Mouse (Mus musculus): ENCODE data around the gene Gm39566. TPM values are rescaled to one million over a fixed set of nuclear protein-coding genes. Genes with fewer than 3 reads are reported as not detected.
A peak's percentile ranks its signal among the peaks of the same experiment; 100 is the strongest.

Gm39566 gene
- total RNA-seq, 2 experiments from 2014 or later, result not detected

DNA sequence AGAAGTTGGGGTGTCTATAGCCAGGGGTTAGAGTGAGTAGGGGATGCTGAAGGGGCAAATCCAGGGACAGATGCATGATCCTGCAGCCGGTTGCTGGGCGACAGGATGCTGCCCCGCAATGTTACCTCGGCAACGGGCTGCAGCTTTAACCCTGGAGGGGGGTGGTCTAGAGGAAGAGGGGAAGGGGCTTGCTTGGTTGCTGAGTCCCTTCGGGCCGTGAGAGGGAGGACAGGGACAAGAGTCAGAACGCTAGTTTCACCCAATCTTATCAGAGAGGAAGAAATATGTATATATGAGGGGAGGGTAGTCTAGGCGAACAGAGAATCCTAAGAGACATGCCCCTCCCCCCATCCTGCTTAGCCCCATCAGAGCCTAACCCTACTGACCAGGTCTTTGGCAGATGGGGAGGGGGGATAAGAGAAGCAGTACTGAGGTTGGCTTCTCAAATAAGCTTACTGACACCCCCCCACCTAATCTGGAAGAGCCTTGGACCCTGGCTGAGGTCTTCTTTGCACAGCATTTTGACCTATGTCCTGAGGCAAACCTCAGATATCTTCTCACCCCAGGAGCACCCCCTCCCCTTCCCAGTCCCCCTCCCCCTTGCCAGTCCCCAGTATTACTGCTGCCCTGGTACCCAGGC is 20.3 kb upstream of the Gm39566 start:
- no peak for DNase-seq (ENCODE audit: extremely low spot score in 1 of 2, low spot score in 1 of 2)

GRCm38 (mm10) chr11:69834001-69834549 is 19.0 kb upstream of the Gm39566 start:
- DNase-seq (ENCODE audit: extremely low spot score in 1 of 2, low spot score in 1 of 2), result no peak

DNA sequence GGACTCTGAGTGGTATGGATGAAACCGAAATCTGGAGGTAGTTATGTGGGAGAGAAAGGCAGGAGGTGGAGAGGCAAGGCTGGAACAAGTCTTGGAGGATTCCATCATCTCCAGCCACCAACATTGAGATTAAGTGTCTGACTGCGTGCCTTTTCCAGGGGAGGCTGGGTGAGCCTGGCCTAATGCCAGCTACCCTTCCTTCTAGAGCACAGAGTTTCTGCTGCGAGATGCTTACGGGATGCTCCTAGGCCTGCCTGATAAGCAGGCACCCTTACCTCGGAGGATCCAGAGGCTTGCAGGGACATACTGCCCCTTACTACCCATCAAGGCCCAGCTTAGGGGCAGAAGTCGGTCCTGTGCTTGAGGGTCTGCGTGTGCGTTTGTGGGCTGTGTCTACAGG is 18.5 kb upstream of the Gm39566 start:
- no peak for DNase-seq (ENCODE audit: extremely low spot score in 1 of 2, low spot score in 1 of 2)

GRCm38 (mm10) chr11:69828832-69829231 is 13.7 kb upstream of the Gm39566 start:
- DNase-seq (ENCODE audit: extremely low spot score in 1 of 2, low spot score in 1 of 2), result no peak

DNA sequence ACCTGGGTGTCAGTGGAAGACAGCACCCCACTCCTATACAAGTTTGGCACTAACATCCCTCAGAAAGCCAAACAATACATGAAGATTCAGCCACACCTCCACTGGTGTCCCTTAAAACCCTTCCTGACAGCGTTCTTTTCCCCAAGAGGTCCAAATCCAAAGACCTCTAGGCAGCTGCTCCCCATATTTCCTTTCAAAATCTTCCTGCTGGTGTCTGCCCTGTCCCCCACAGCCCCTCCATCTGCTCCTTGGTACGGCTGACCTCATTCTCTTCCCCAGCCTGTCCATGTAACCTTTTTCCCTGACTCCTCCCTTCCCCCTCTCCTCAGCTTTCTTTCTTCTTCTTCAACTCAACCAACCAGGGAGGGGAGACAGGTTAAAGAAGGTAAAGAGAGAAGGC is 8.4 kb upstream of the Gm39566 start:
- DNase-seq (ENCODE audit: extremely low spot score in 1 of 2, low spot score in 1 of 2), result no peak

- DNase-seq (ENCODE audit: extremely low spot score in 1 of 2, low spot score in 1 of 2), result no peak
Observed at GRCm38 (mm10) chr11:69822080-69822479, 7.0 kb upstream of the Gm39566 start, which contains the start of gene Spem1. Gene Spem1, minus strand, starts transcription at chr11:69822180.

DNA sequence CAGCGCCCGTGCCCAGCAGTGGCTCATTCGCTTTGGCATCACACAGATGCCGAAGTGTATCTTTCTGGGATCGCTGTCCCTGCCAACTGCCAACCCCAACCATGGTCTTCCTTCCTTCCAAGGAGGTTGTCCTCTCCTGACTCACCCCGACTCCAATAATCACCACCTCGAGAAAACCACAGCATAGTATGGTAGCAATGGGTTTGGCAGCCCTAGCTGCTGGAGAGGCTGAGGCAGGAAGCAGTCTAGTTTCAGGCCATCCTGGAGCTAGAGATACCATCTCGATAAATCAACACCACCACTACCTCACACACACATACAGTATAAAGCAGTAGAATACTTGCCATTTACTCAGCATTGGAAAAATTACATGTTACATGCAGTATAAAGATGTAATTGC is 3.8 kb upstream of the Gm39566 start:
- no peak for DNase-seq (ENCODE audit: extremely low spot score in 1 of 2, low spot score in 1 of 2)

DNA sequence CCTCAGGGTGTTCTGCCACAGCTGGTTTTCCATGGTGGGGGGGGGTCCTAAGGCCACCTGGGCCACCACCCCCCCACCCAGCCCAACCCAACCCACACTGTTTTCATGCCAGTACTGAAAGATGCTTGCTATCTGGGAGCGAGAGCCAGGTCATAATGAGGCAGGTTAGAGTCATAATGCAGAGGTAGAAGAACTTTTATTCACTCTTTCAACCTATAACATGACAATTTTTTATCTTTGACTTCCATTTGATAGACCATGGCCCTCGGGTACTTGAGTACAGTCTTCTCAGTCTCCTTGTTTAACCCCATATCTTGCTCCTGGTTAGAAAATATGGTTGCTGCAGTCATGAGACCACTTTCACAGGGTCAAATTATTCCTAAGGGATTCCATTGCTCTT is 3.3 kb upstream of the Gm39566 start, which contains the start of gene Spem2:
Gene Spem2, minus strand, starts transcription at position 101 of the 400 bp plus-strand sequence.
- no peak for DNase-seq (ENCODE audit: extremely low spot score in 1 of 2, low spot score in 1 of 2)

DNA sequence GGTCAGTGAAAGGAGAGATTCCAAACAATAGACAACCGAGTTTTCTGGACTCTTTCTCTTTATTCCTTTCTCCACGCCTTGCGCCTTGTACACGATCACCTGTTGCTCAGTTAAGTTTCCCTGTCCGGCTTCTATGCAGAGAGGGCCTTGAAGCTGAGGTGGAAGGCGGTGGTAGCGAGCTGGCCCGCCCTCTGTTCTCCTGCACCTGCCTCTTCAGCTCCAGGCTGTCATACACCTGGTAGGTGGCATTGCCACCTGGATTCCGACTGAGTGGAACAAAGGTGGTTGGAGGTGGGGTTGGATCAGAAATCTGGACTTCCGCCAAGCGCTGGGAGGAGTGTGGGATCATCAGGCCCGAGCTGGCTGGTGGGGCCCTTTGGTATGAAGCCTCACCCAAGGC is 1.4 kb upstream of the Gm39566 start:
- no peak for DNase-seq (ENCODE audit: extremely low spot score in 1 of 2, low spot score in 1 of 2)

- no peak for DNase-seq (ENCODE audit: extremely low spot score in 1 of 2, low spot score in 1 of 2)
Observed at GRCm38 (mm10) chr11:69810280-69810679, 4.8 kb downstream of the Gm39566 start.

DNA sequence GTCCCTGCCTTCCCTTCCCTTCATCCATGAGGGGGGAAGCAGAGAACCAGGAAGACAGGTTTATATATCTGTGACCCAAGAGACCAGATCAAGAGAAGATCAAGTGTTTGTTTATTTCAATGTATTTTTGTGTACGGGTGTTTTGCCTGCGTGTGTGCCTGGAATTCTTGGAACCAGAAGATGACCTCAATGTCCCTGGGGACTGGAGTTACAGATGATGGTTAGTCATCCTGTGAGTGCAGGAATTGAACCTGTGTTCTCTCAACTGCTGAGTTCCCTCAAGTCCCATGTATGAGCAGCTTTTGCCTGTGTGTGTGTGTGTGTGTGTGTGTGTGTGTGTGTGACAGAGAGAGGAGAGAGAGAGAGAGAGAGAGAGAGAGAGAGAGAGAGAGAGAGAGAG is 7.5 kb downstream of the Gm39566 start:
- DNase-seq (ENCODE audit: extremely low spot score in 1 of 2, low spot score in 1 of 2), result no peak

DNA sequence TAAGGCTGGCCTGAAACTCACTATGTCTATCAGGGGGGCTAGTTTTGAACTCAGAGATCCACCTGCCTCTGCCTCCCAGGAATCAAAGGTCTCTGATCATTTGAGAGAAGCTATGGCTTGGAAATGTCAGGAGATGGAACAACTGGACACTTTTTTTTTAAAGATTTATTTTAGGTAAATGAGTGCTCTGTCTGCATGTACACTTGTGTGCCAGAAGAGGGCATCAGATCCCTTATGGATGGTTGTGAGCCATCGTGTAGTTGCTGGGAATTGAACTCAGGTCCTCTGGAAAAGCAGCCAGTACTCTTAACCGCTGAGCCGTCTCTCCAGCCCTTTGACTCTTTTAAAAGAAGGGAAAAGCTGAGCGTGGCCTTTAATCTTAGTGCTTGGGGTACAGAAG is 8.7 kb downstream of the Gm39566 start:
- DNase-seq (ENCODE audit: extremely low spot score in 1 of 2, low spot score in 1 of 2), result no peak

DNA sequence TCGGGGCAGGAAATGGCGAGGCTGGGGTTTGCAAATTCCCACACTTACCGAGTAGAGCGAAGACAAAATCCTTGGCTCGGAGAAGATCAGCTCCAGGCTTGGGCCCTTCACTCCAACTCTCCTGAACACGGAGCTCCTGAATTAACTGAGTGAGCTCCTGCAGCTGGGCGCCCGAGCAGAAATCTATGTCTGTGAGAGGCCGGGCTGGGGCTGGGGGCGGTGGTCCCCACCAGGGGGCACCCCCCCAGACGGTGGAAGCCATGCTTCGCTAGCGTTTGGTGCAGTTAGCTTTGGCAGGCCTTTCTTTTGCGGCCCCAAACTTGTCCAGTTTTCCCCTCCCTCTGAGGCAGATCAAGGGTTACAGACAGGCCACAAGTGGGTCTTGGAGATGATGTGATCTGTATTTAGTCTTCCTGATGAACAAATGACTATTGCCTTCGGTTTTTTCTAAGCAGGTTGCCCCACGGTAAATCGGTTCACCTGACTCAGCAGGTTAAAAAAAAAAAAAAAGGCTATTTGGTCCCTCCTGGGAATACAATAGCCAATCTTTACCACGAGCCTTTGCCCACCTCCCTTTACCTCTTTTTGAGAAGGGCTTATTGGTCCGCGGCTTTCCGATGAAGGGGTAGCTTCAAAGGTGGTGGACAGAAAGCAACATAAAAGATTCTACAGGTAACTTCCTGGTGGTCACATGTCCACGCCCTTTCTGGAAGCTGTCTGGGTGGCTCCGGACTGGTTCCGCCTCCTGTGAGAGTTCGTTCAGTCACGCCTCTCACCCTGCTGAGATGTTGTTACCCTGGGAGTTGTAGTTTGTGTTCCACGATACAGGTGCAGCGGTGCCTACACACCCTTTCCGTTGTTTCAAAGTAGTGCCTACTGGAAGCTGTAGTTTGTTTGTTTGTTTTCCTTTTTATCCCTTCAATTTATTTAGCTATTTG is 9.9 kb downstream of the Gm39566 start, which contains the start of gene Tmem102:
Gene Tmem102, minus strand, starts transcription at position 653 of the 938 bp plus-strand sequence.
- DNase-seq (ENCODE audit: extremely low spot score in 1 of 2, low spot score in 1 of 2), result no peak

DNA sequence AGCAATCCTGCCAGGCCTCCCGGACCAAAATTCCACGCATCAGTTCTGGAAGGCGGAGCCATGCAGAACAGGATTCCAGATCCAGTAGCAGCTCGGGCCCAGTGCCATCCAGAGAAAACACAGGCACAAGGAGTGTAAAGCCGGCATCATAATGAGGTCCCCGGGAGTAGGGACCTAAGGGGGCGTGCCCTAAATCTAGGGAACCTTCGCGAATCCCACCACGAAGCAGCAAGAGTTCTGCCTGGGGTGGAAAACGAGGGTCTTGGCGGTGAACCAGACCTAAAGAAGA is 10.5 kb downstream of the Gm39566 start:
- no peak for DNase-seq (ENCODE audit: extremely low spot score in 1 of 2, low spot score in 1 of 2)

DNA sequence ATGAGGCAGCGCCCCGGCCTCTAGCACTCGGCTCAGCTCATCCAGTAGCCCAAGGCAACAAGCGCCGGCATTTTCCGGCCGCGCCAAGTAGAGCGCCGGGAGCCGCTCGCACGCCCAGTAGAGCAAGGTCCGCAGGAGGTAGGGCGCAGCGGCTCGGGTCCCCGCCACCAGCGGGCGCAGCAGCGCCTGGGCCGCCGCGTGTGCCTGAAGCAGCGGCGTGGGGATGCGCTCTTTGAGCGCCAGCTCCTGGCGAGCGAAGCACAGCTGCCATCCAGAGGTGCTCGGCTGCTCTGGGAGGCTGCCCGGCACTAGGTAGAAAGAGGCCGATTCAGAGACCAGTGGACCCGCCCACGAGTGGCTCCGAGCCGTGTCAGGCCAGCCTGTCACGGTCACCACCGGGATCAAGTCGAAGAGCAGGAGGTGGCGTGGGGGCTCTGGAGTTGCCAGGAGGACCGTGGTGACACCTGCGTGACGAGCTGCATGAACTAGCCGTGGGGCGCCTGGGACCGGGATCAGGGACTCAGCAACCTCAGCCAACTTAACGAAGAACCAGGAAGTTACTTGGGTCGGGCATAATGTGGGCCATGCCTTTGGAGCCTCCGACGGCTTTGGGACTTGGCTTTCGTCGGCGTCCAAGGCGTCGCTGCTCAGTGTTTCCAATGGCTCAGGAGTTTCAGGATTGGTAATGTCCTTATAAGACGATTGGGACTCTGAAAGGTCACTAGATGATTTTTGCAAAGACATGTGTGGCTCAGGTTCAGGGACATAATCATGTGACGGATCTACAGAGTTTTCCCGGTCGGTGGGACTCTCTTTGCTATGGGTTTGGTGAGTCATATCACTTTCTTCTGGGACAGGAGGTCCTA is 11.1 kb downstream of the Gm39566 start:
- peak; percentile 46 to 51 for DNase-seq (ENCODE audit: extremely low spot score in 1 of 2, low spot score in 1 of 2)

DNA sequence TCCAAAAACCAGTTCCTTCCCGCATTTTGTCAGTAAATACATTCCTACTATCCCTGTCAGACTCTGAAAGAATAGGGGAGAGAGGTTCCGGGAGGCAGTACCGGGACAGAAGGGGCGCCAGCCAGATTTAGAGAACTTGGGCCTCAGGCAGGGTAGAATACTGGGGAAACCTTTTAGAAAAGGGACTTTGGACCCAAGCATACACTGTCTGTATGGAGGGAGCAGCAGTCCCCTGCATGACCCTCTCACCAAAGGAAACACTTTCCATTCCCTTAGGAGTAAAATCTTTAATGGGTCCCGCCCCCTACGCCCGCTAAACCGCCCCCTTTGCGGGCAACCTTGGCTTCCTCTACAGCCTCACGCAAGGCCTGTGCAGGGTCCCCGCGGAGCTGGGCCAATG is 11.8 kb downstream of the Gm39566 start:
- DNase-seq (ENCODE audit: extremely low spot score in 1 of 2, low spot score in 1 of 2), result no peak

DNA sequence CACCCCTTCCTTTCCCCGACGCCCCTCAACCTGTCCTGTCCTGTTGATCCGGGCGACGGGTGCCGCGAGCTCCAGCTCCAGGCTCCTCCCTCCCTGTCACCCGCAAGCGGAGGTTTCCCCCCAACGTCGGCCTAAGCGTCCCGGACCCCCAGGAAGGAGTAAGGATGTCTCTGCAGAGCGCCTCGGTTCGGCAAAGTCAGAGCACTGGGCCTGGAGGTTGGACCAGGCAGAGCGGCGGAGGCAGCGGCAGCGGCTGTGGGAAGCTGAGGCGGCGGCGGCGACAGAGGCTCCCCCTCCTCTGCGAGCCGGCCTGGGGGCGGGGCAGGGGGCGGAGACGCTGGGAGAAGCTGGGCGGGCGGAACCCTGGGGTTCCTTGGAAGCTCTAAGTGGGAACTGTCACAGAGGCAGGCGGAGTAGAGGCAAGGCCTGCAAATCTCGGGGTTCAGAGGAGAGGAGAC is 12.4 kb downstream of the Gm39566 start:
- peak; percentile 74 to 80 for DNase-seq (ENCODE audit: extremely low spot score in 1 of 2, low spot score in 1 of 2)

- no peak for DNase-seq (ENCODE audit: extremely low spot score in 1 of 2, low spot score in 1 of 2)
Observed at GRCm38 (mm10) chr11:69801379-69801977, 13.6 kb downstream of the Gm39566 start, which contains the start of gene Fgf11. Gene Fgf11, minus strand, starts transcription at chr11:69801857.

- peak; percentile 40 to 47 for DNase-seq (ENCODE audit: extremely low spot score in 1 of 2, low spot score in 1 of 2)
Observed at GRCm38 (mm10) chr11:69800392-69801197, 14.5 kb downstream of the Gm39566 start.
